29 mouse cellular contexts compared by ENCODE assay signal in the genomic region with DNA sequence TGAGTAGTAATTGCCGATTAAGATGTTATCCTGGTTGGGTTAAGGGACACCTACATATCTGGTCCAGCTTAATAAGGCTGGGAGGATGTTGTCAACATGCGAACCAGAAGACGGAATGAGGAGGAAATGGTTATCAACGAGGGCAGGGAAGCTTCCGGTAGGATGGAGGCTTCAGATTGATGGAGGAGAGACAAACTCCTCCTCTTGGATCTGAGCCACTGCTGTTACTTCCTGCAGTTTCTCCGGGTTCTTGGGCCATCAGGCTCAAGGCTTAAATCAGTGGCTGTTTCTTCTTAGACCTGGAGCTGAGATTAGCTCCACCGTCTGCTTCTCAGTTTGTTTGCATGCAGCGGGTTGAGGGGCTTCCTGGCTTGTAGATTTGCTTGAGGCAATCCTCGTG. TPM values are rescaled to one million over a fixed set of nuclear protein-coding genes. Genes with fewer than 3 reads are reported as not detected.
DNase-seq lines count a peak whose midpoint lies in the region; ATAC-seq and TF ChIP-seq lines count a peak whose summit lies in the region.
"Had no signal": no experiment of that assay in that cellular context is flagged by ENCODE, and none has a peak within 500 bp of the region (broad histone marks: within the 10 kb centered on the region; RNA-seq: fewer than 3 reads in every experiment).

No protein-coding gene starts in this region.

- no peak for TF ChIP-seq CTCF in cerebellum, adult 2 months (IDR thresholded peaks at IDR 0.05; ENCODE audit: borderline replicate concordance, insufficient read depth, low read depth, low read length)

- H3K9me3 ChIP-seq in heart, embryonic 11.5 days (replicated peaks; ENCODE audit: control insufficient read depth, low read length), result no peaks in the 10 kb centered on the region
- no peaks in the 10 kb centered on the region for H3K9me3 ChIP-seq in heart, embryonic 15.5 days (replicated peaks)
- H3K9me3 ChIP-seq: embryonic facial prominence, embryonic 15.5 days; forebrain, embryonic 10.5 days; hindbrain, embryonic 10.5 days; intestine, embryonic 15.5 days had no signal

- H3K4me2 ChIP-seq in heart, embryonic 11.5 days, result peak overlapping the region; percentile 4
- 0 out of 2 replicates have a peak overlapping the region, but pooled peaks have one; percentile 4 for H3K4me2 ChIP-seq in heart, embryonic 15.5 days
- H3K4me2 ChIP-seq: embryonic facial prominence, embryonic 15.5 days; hindbrain, embryonic 14.5 days; intestine, embryonic 15.5 days had no signal

- H3K9ac ChIP-seq in heart, embryonic 11.5 days (ENCODE audit: low read depth, low read length), result no peak overlapping the region
- H3K9ac ChIP-seq in heart, embryonic 15.5 days, result no peak overlapping the region
- H3K9ac ChIP-seq: embryonic facial prominence, embryonic 15.5 days; hindbrain, embryonic 14.5 days; intestine, embryonic 15.5 days had no signal

- H3K36me3 ChIP-seq in heart, embryonic 11.5 days (ENCODE audit: control insufficient read depth, insufficient read depth, low read length), result no peaks in the 10 kb centered on the region
- H3K36me3 ChIP-seq in heart, embryonic 15.5 days, result no peaks in the 10 kb centered on the region
- H3K36me3 ChIP-seq: embryonic facial prominence, embryonic 15.5 days; forebrain, embryonic 10.5 days; hindbrain, embryonic 10.5 days; intestine, embryonic 15.5 days had no signal

- ATAC-seq in heart, embryonic 11.5 days (replicated peaks; ENCODE audit: insufficient number of reproducible peaks, low FRiP score, low TSS enrichment), result no peak
- ATAC-seq in heart, embryonic 15.5 days (replicated peaks; ENCODE audit: insufficient number of reproducible peaks, insufficient read depth, low FRiP score, low read depth), result no peak
- ATAC-seq: activated CD4-positive, CD25-positive, alpha-beta regulatory T cell, adult 4 months; forebrain, embryonic 14.5 days; intestine, embryonic 15.5 days; Patski had no signal

- peak overlapping the region; percentile 66 for H3K27ac ChIP-seq in cerebellum, adult 2 months (ENCODE audit: insufficient read depth, low read length)
- 0 out of 2 replicates have a peak overlapping the region, but pooled peaks have one; percentile 42 for H3K27ac ChIP-seq in heart, embryonic 11.5 days (ENCODE audit: low read depth, low read length)
- H3K27ac ChIP-seq in heart, embryonic 15.5 days, result peak overlapping the region; percentile 42; the same call in 1 of the 2 replicates
- H3K27ac ChIP-seq: embryonic facial prominence, embryonic 15.5 days; forebrain, embryonic 10.5 days; gastrocnemius, adult 2 months; hindbrain, embryonic 10.5 days; hindbrain, embryonic 14.5 days; intestine, embryonic 15.5 days had no signal

- H3K27me3 ChIP-seq in cerebellum, adult 2 months (ENCODE audit: control insufficient read depth, insufficient read depth, low read length), result no peaks in the 10 kb centered on the region
- H3K27me3 ChIP-seq in heart, embryonic 11.5 days (ENCODE audit: control insufficient read depth, insufficient read depth, low read length), result peaks cover 2% of the 10 kb centered on the region
- H3K27me3 ChIP-seq in heart, embryonic 15.5 days, result no peaks in the 10 kb centered on the region
- H3K27me3 ChIP-seq: embryonic facial prominence, embryonic 15.5 days; intestine, embryonic 15.5 days had no signal

- WGBS in cerebellum, adult 2 months, result 29% methylated on average over 9 of the region's 9 CpGs
- 61% methylated on average over 9 of the region's 9 CpGs for WGBS in heart, embryonic 11.5 days (ENCODE audit: insufficient replicate concordance)
- WGBS in heart, embryonic 15.5 days, result 55% methylated on average over 9 of the region's 9 CpGs

- H3K4me1 ChIP-seq in cerebellum, adult 2 months (ENCODE audit: control insufficient read depth, insufficient read depth, low read length), result peaks cover 68% of the 10 kb centered on the region
- H3K4me1 ChIP-seq in heart, embryonic 11.5 days (ENCODE audit: control insufficient read depth, insufficient read depth, low read length), result peaks cover 10% of the 10 kb centered on the region; the same call in 1 of the 2 replicates
- peaks cover 19% of the 10 kb centered on the region for H3K4me1 ChIP-seq in heart, embryonic 15.5 days (replicated peaks)
- H3K4me1 ChIP-seq: embryonic facial prominence, embryonic 15.5 days; forebrain, embryonic 10.5 days; hindbrain, embryonic 10.5 days; intestine, embryonic 15.5 days had no signal

- TF ChIP-seq POLR2A in cerebellum, adult 2 months (IDR thresholded peaks at IDR 0.05; ENCODE audit: borderline replicate concordance, insufficient read depth, low read length), result no peak

- DNase-seq in cerebellum, adult 2 months, result no peak
- DNase-seq in cerebellum, adult 18-20 months, result no peak
- DNase-seq in heart, adult 11 months, result no peak
- DNase-seq in heart, adult 8-10 months (ENCODE audit: low spot score), result no peak
- peak; percentile 34 for DNase-seq in brain, adult 2 months (ENCODE audit: low read depth, low spot score)
- DNase-seq: adrenal gland, postnatal 14 days; embryo, embryonic 11 days; gastrocnemius, adult 2 months; gastrocnemius, postnatal 25 days; kidney, adult 18-20 months had no signal

- H3K4me3 ChIP-seq in cerebellum, adult 2 months (replicated peaks; ENCODE audit: insufficient read depth, low read depth, low read length), result no peak overlapping the region
- no peak overlapping the region for H3K4me3 ChIP-seq in heart, embryonic 11.5 days (ENCODE audit: low read depth, low read length)
- no peak overlapping the region for H3K4me3 ChIP-seq in heart, embryonic 15.5 days
- H3K4me3 ChIP-seq: embryonic facial prominence, embryonic 15.5 days; erythroblast, embryonic 14.5 days; forebrain, embryonic 10.5 days; gastrocnemius, adult 2 months; hindbrain, embryonic 10.5 days; intestine, embryonic 15.5 days had no signal

RNA-seq across cellular contexts. Expression of a gene that starts 11.0 kb away (rescaled TPM):
- polyA plus RNA-seq in cerebellum, adult 2 months (2012; rRNA removed), result not detected in 2 replicates
- polyA plus RNA-seq in heart, embryonic 11.5 days (2014; fragmentation: Nextera tagmentation; extraction: Ambion mirVana), result not detected in 2 replicates
- not detected in 2 replicates for polyA plus RNA-seq in heart, embryonic 15.5 days (2015; fragmentation: Nextera tagmentation; extraction: Ambion mirVana)
- total RNA-seq in heart, adult 8-10 months (2022), result not detected
- total RNA-seq: adrenal gland, adult 18-20 months; adrenal gland, postnatal 14 days; CH12.LX; common myeloid progenitor, adult 5-6 weeks; gastrocnemius, adult 2 months; gastrocnemius, postnatal 25 days; granulocyte monocyte progenitor cell, adult 5-6 weeks; heart, postnatal 10 days had no signal
- polyA plus RNA-seq: C2C12; embryonic facial prominence, embryonic 11.5 days; embryonic facial prominence, embryonic 15.5 days; erythroblast, embryonic 14.5 days; forebrain, embryonic 10.5 days; forebrain, embryonic 14.5 days; hindbrain, embryonic 10.5 days; hindbrain, embryonic 14.5 days; intestine, embryonic 15.5 days; kidney, embryonic 14.5 days had no signal

RNA-seq across cellular contexts. Expression of a gene that starts 30.6 kb away (rescaled TPM):
- 31.9 and 40.9 TPM in 2 replicates for polyA plus RNA-seq in cerebellum, adult 2 months (2012; rRNA removed)
- polyA plus RNA-seq in heart, embryonic 11.5 days (2014; fragmentation: Nextera tagmentation; extraction: Ambion mirVana), result 3.0 and 4.1 TPM in 2 replicates
- polyA plus RNA-seq in heart, embryonic 15.5 days (2015; fragmentation: Nextera tagmentation; extraction: Ambion mirVana), result 1.4 and 2.1 TPM in 2 replicates
- total RNA-seq in heart, adult 8-10 months (2022), result 1 to 10 TPM; 1.8 to 3.6 (median 2.8) TPM
- polyA plus RNA-seq: activated CD4-positive, CD25-positive, alpha-beta regulatory T cell, adult 4 months; erythroblast, embryonic 14.5 days had no signal
